22 mouse cellular contexts compared by ENCODE assay signal in the genomic region with DNA sequence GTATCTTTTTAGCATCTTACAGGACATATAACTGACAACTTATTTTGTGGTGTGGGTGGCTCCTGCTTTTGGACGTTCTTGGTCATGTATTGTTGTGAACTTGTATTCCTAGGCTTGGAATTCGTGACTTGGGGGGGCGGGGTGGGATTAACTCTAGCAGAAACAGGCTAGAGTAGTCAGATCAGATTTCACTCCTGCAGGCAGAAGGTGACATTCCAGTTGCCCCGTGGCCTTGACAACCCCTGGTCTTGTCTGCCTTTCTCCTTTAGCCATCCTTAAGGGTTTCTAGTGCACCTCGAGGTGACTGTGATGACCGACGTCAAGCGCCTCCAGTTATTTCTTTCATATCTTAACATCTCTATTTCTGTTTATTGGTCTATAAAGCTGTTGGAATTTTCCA. TPM values are rescaled to one million over a fixed set of nuclear protein-coding genes. Genes with fewer than 3 reads are reported as not detected.
A peak's percentile ranks its signal among the peaks of the same experiment; 100 is the strongest.
DNase-seq lines count a peak whose midpoint lies in the region; ATAC-seq lines count a peak whose summit lies in the region.
"Had no signal": no experiment of that assay in that cellular context is flagged by ENCODE, and none has a peak within 500 bp of the region (broad histone marks: within the 10 kb centered on the region; RNA-seq: fewer than 3 reads in every experiment).

No protein-coding gene starts in this region.

- H3K36me3 ChIP-seq in midbrain, embryonic 10.5 days = no peaks in the 10 kb centered on the region
- H3K36me3 ChIP-seq in midbrain, embryonic 14.5 days (ENCODE audit: control insufficient read depth, insufficient read depth, low read length) = no peaks in the 10 kb centered on the region
- H3K36me3 ChIP-seq in embryonic facial prominence, embryonic 11.5 days (replicated peaks; ENCODE audit: control insufficient read depth, insufficient read depth, low read depth, low read length) = no peaks in the 10 kb centered on the region
- H3K36me3 ChIP-seq: embryonic facial prominence, embryonic 13.5 days; forebrain, embryonic 12.5 days; heart, embryonic 10.5 days; hindbrain, embryonic 12.5 days had no signal

- WGBS in midbrain, embryonic 10.5 days = 15% methylated on average over 8 of the region's 8 CpGs
- 10% methylated on average over 8 of the region's 8 CpGs for WGBS in midbrain, embryonic 14.5 days
- 24% methylated on average over 8 of the region's 8 CpGs for WGBS in embryonic facial prominence, embryonic 11.5 days

- ATAC-seq in midbrain, embryonic 14.5 days (ENCODE audit: low FRiP score, low TSS enrichment) = no peak
- ATAC-seq in embryonic facial prominence, embryonic 11.5 days (replicated peaks; ENCODE audit: insufficient number of reproducible peaks, low FRiP score, low TSS enrichment, low read depth) = no peak
- ATAC-seq: forebrain, embryonic 16.5 days; hindbrain, embryonic 16.5 days; inflammation-experienced regulatory T-cells, adult 6 months had no signal

- peak; percentile 61 for DNase-seq in midbrain, embryonic 10.5 days (ENCODE audit: low spot score)
- no peak for DNase-seq in midbrain, embryonic 14.5 days
- DNase-seq in R1 (ENCODE audit: low read depth, low spot score) = peak; percentile 67
- peak; percentile 14 for DNase-seq in embryonic facial prominence, embryonic 11.5 days (ENCODE audit: low spot score)
- no peak for DNase-seq in left cerebral cortex, adult 9 months (ENCODE audit: low spot score in 2 of 2)
- DNase-seq in urinary bladder, postnatal 10 days (ENCODE audit: low spot score) = no peak
- DNase-seq: adrenal gland, adult 2 months; adrenal gland, postnatal 25 days; cerebellum, adult 18-20 months; cerebellum, adult 9-11 months; gastrocnemius, postnatal 10 days; heart, adult 18-20 months; heart, postnatal 10 days; heart, postnatal 4 days had no signal

- peak overlapping the region; percentile 26; the same call in 1 of the 2 replicates for H3K4me3 ChIP-seq in midbrain, embryonic 10.5 days
- H3K4me3 ChIP-seq in midbrain, embryonic 14.5 days (replicated peaks; ENCODE audit: low read depth, low read length) = no peak overlapping the region
- no peak overlapping the region for H3K4me3 ChIP-seq in embryonic facial prominence, embryonic 11.5 days (ENCODE audit: low read depth, low read length)
- H3K4me3 ChIP-seq: embryonic facial prominence, embryonic 13.5 days; forebrain, embryonic 12.5 days; heart, embryonic 10.5 days; hindbrain, embryonic 12.5 days had no signal

- no peaks in the 10 kb centered on the region; the same call in 1 of the 2 replicates for H3K9me3 ChIP-seq in midbrain, embryonic 10.5 days (replicated peaks)
- no peaks in the 10 kb centered on the region for H3K9me3 ChIP-seq in midbrain, embryonic 14.5 days (ENCODE audit: control insufficient read depth, low read length)
- no peaks in the 10 kb centered on the region for H3K9me3 ChIP-seq in embryonic facial prominence, embryonic 11.5 days (replicated peaks; ENCODE audit: control insufficient read depth, low read length)
- H3K9me3 ChIP-seq: embryonic facial prominence, embryonic 13.5 days; forebrain, embryonic 12.5 days; heart, embryonic 10.5 days; hindbrain, embryonic 12.5 days had no signal

- H3K4me1 ChIP-seq in midbrain, embryonic 10.5 days = peaks cover 34% of the 10 kb centered on the region
- H3K4me1 ChIP-seq in midbrain, embryonic 14.5 days (ENCODE audit: control insufficient read depth, insufficient read depth, low read length) = no peaks in the 10 kb centered on the region
- H3K4me1 ChIP-seq in embryonic facial prominence, embryonic 11.5 days (ENCODE audit: control insufficient read depth, insufficient read depth, low read length) = no peaks in the 10 kb centered on the region
- H3K4me1 ChIP-seq: embryonic facial prominence, embryonic 13.5 days had no signal

- H3K4me2 ChIP-seq in midbrain, embryonic 14.5 days (ENCODE audit: low read length) = no peak overlapping the region
- no peak overlapping the region for H3K4me2 ChIP-seq in embryonic facial prominence, embryonic 11.5 days (ENCODE audit: low read depth, low read length)
- H3K4me2 ChIP-seq: embryonic facial prominence, embryonic 13.5 days; forebrain, embryonic 12.5 days; hindbrain, embryonic 12.5 days had no signal

- no peak overlapping the region for H3K27ac ChIP-seq in midbrain, embryonic 10.5 days (replicated peaks)
- no peak overlapping the region for H3K27ac ChIP-seq in midbrain, embryonic 14.5 days (replicated peaks; ENCODE audit: low read depth, low read length)
- no peak overlapping the region for H3K27ac ChIP-seq in embryonic facial prominence, embryonic 11.5 days (replicated peaks; ENCODE audit: low read depth, low read length)
- H3K27ac ChIP-seq: embryonic facial prominence, embryonic 13.5 days; forebrain, embryonic 12.5 days; heart, embryonic 10.5 days; hindbrain, embryonic 12.5 days had no signal

- H3K27me3 ChIP-seq in midbrain, embryonic 10.5 days (ENCODE audit: low read depth, poor library complexity, severe bottlenecking) = no peaks in the 10 kb centered on the region
- no peaks in the 10 kb centered on the region for H3K27me3 ChIP-seq in midbrain, embryonic 14.5 days (ENCODE audit: control insufficient read depth, insufficient read depth, low read length)
- H3K27me3 ChIP-seq in embryonic facial prominence, embryonic 11.5 days (ENCODE audit: control insufficient read depth, insufficient read depth, low read length) = no peaks in the 10 kb centered on the region
- H3K27me3 ChIP-seq: embryonic facial prominence, embryonic 13.5 days; forebrain, embryonic 12.5 days; hindbrain, embryonic 12.5 days had no signal

- H3K9ac ChIP-seq in midbrain, embryonic 14.5 days (replicated peaks; ENCODE audit: low read length) = no peak overlapping the region
- H3K9ac ChIP-seq in embryonic facial prominence, embryonic 11.5 days (replicated peaks; ENCODE audit: low read length) = no peak overlapping the region
- H3K9ac ChIP-seq: embryonic facial prominence, embryonic 13.5 days; forebrain, embryonic 12.5 days; hindbrain, embryonic 12.5 days had no signal

RNA-seq across cellular contexts. Expression of a gene that starts 5.7 kb away (rescaled TPM):
- 3.8 and 3.9 TPM in 2 replicates for polyA plus RNA-seq in midbrain, embryonic 10.5 days (2016; fragmentation: Nextera tagmentation; extraction: Ambion mirVana)
- polyA plus RNA-seq in midbrain, embryonic 14.5 days (2014; fragmentation: Nextera tagmentation; extraction: Ambion mirVana) = 0.24 and 1.3 TPM in 2 replicates
- polyA plus RNA-seq in embryonic facial prominence, embryonic 11.5 days (2014; fragmentation: Nextera tagmentation; extraction: Ambion mirVana) = 2.0 and 3.2 TPM in 2 replicates

RNA-seq across cellular contexts. Expression of a gene that starts 31.7 kb away (rescaled TPM):
- polyA plus RNA-seq in midbrain, embryonic 10.5 days (2016; fragmentation: Nextera tagmentation; extraction: Ambion mirVana) = 0.11 and 0.14 TPM in 2 replicates
- 1.2 TPM in 2 replicates for polyA plus RNA-seq in midbrain, embryonic 14.5 days (2014; fragmentation: Nextera tagmentation; extraction: Ambion mirVana)
- not detected in 2 replicates for polyA plus RNA-seq in embryonic facial prominence, embryonic 11.5 days (2014; fragmentation: Nextera tagmentation; extraction: Ambion mirVana)
- polyA plus RNA-seq: adrenal gland, adult 2 months; heart, embryonic 10.5 days; heart, embryonic 14.5 days; inflammation-experienced regulatory T-cells, adult 6 months had no signal

RNA-seq across cellular contexts. Expression of a gene that starts 48.6 kb away (rescaled TPM):
- 116 and 163 TPM in 2 replicates for polyA plus RNA-seq in midbrain, embryonic 10.5 days (2016; fragmentation: Nextera tagmentation; extraction: Ambion mirVana)
- polyA plus RNA-seq in midbrain, embryonic 14.5 days (2014; fragmentation: Nextera tagmentation; extraction: Ambion mirVana) = 112 and 165 TPM in 2 replicates
- 31.4 and 33.2 TPM in 2 replicates for polyA plus RNA-seq in embryonic facial prominence, embryonic 11.5 days (2014; fragmentation: Nextera tagmentation; extraction: Ambion mirVana)

RNA-seq across cellular contexts. Expression of a gene that starts 57.8 kb away (rescaled TPM):
- 32.0 and 34.2 TPM in 2 replicates for polyA plus RNA-seq in midbrain, embryonic 10.5 days (2016; fragmentation: Nextera tagmentation; extraction: Ambion mirVana)
- polyA plus RNA-seq in midbrain, embryonic 14.5 days (2014; fragmentation: Nextera tagmentation; extraction: Ambion mirVana) = 42.4 and 46.1 TPM in 2 replicates
- 21.6 and 25.7 TPM in 2 replicates for polyA plus RNA-seq in embryonic facial prominence, embryonic 11.5 days (2014; fragmentation: Nextera tagmentation; extraction: Ambion mirVana)

Comparison
In these comparisons a context has a peak if more than half of its experiments do, and no peak if none do; other contexts are left out.
1. DNase-seq: peak in midbrain, embryonic 10.5 days (single experiment), R1 (single experiment) and embryonic facial prominence, embryonic 11.5 days (single experiment); none in midbrain, embryonic 14.5 days (single experiment), left cerebral cortex, adult 9 months (0 of 2) and urinary bladder, postnatal 10 days (single experiment).